ENCODE assay signal across 8 mouse cellular contexts in genomic region chr15:81586466-81586865, GRCm38 (mm10). TPM values are rescaled to one million over a fixed set of nuclear protein-coding genes. Genes with fewer than 3 reads are reported as not detected.
DNase-seq lines count a peak whose midpoint lies in the region; ATAC-seq and TF ChIP-seq lines count a peak whose summit lies in the region.

No protein-coding gene starts in this region.

- ATAC-seq in kidney, postnatal 0 days (replicated peaks; ENCODE audit: low FRiP score, low read depth): no peak
- no peak for ATAC-seq in hindbrain, embryonic 14.5 days (ENCODE audit: low FRiP score)
- no peak for ATAC-seq in midbrain, embryonic 12.5 days (ENCODE audit: low FRiP score, low read depth)

- peak overlapping the region; percentile 97 for H3K4me3 ChIP-seq in kidney, postnatal 0 days (replicated peaks; ENCODE audit: low read depth, low read length)
- H3K4me3 ChIP-seq in hindbrain, embryonic 14.5 days (replicated peaks; ENCODE audit: low read length): peak overlapping the region; percentile 99
- H3K4me3 ChIP-seq in midbrain, embryonic 12.5 days: peak overlapping the region; percentile 99

- peak overlapping the region; percentile 100 for H3K27ac ChIP-seq in kidney, postnatal 0 days
- H3K27ac ChIP-seq in hindbrain, embryonic 14.5 days: peak overlapping the region; percentile 100
- H3K27ac ChIP-seq in midbrain, embryonic 12.5 days (replicated peaks): peak overlapping the region; percentile 100

- no peak for TF ChIP-seq CTCF in kidney, postnatal 0 days (IDR thresholded peaks at IDR 0.05; ENCODE audit: low read depth)

- peak overlapping the region; percentile 100 for H3K9ac ChIP-seq in kidney, postnatal 0 days (ENCODE audit: low read depth, low read length)
- H3K9ac ChIP-seq in hindbrain, embryonic 14.5 days: peak overlapping the region; percentile 100
- peak overlapping the region; percentile 100 for H3K9ac ChIP-seq in midbrain, embryonic 12.5 days (replicated peaks)

- WGBS in kidney, postnatal 0 days: under 1% methylated on average over 27 of the region's 28 CpGs
- WGBS in hindbrain, embryonic 14.5 days: under 1% methylated on average over 28 of the region's 28 CpGs
- WGBS in midbrain, embryonic 12.5 days: under 1% methylated on average over 28 of the region's 28 CpGs

- H3K4me1 ChIP-seq in kidney, postnatal 0 days (replicated peaks; ENCODE audit: insufficient read depth, low read length): peaks cover 3% of the 10 kb centered on the region
- peaks cover 25% of the 10 kb centered on the region for H3K4me1 ChIP-seq in hindbrain, embryonic 14.5 days (replicated peaks; ENCODE audit: control insufficient read depth, insufficient read depth, low read length)
- H3K4me1 ChIP-seq in midbrain, embryonic 12.5 days: peaks cover 25% of the 10 kb centered on the region

- no peaks in the 10 kb centered on the region for H3K36me3 ChIP-seq in kidney, postnatal 0 days (ENCODE audit: insufficient read depth, low read length)
- peaks cover 15% of the 10 kb centered on the region for H3K36me3 ChIP-seq in hindbrain, embryonic 14.5 days (replicated peaks; ENCODE audit: control insufficient read depth, insufficient read depth)
- peaks cover 6% of the 10 kb centered on the region; the same call in 1 of the 2 replicates for H3K36me3 ChIP-seq in midbrain, embryonic 12.5 days

- peak overlapping the region; percentile 76 for H3K4me2 ChIP-seq in kidney, postnatal 0 days (ENCODE audit: low read length)
- H3K4me2 ChIP-seq in hindbrain, embryonic 14.5 days (replicated peaks): peak overlapping the region; percentile 76
- H3K4me2 ChIP-seq in midbrain, embryonic 12.5 days (replicated peaks): peak overlapping the region; percentile 82

- DNase-seq in kidney, postnatal 0 days (ENCODE audit: low spot score): peak; percentile 50
- DNase-seq in kidney, postnatal 4 days: no peak
- peak; percentile 37 for DNase-seq in c-Kit-positive CD71-positive TER-119-positive erythroid progenitor cells, embryonic 14.5 days (ENCODE audit: low spot score)
- DNase-seq in hindbrain, embryonic 14.5 days (ENCODE audit: low spot score): peak; percentile 63
- no peak for DNase-seq in cerebellum, postnatal 36 days
- DNase-seq in layer of hippocampus, postnatal 10 days (ENCODE audit: low spot score in 2 of 2): no peak
- no peak for DNase-seq in urinary bladder, postnatal 36 days (ENCODE audit: low spot score in 2 of 2)

- H3K9me3 ChIP-seq in kidney, postnatal 0 days (replicated peaks; ENCODE audit: low read length): no peaks in the 10 kb centered on the region
- no peaks in the 10 kb centered on the region for H3K9me3 ChIP-seq in hindbrain, embryonic 14.5 days (ENCODE audit: control insufficient read depth, low read length)
- no peaks in the 10 kb centered on the region for H3K9me3 ChIP-seq in midbrain, embryonic 12.5 days

- H3K27me3 ChIP-seq in kidney, postnatal 0 days (ENCODE audit: insufficient read depth, low read length): no peaks in the 10 kb centered on the region
- no peaks in the 10 kb centered on the region for H3K27me3 ChIP-seq in hindbrain, embryonic 14.5 days (ENCODE audit: control insufficient read depth, insufficient read depth, low read length)
- no peaks in the 10 kb centered on the region for H3K27me3 ChIP-seq in midbrain, embryonic 12.5 days

RNA-seq across cellular contexts. Expression of gene Ep300, which starts 1.3 kb away (rescaled TPM):
- polyA plus RNA-seq in kidney, postnatal 0 days (2015; fragmentation: Nextera tagmentation; extraction: Ambion mirVana): 9.4 and 11.2 TPM in 2 replicates
- polyA plus RNA-seq in hindbrain, embryonic 14.5 days (2014; fragmentation: Nextera tagmentation; extraction: Ambion mirVana): 22.7 and 24.8 TPM in 2 replicates
- polyA plus RNA-seq in midbrain, embryonic 12.5 days (2016; fragmentation: Nextera tagmentation; extraction: Ambion mirVana): 27.2 and 30.9 TPM in 2 replicates
- 10 to 100 TPM; 57.8 to 59.5 TPM for total RNA-seq in layer of hippocampus, postnatal 10 days (2021)

Comparison
In these comparisons a context has a peak if more than half of its experiments do, and no peak if none do; other contexts are left out.
1. DNase-seq: peak in kidney, postnatal 0 days (single experiment), c-Kit-positive CD71-positive TER-119-positive erythroid progenitor cells, embryonic 14.5 days (single experiment) and hindbrain, embryonic 14.5 days (single experiment); none in kidney, postnatal 4 days (0 of 2), cerebellum, postnatal 36 days (0 of 2), layer of hippocampus, postnatal 10 days (0 of 2) and urinary bladder, postnatal 36 days (0 of 2).
2. Peak in every context shown above with its lines, with median percentiles within 50 percentile points of each other: H3K27ac ChIP-seq, H3K4me2 ChIP-seq, H3K4me3 ChIP-seq and H3K9ac ChIP-seq.